Mouse (Mus musculus) forebrain, embryonic 10.5 days (tissue): ENCODE data around the gene Tpm3. TPM values are rescaled to one million over a fixed set of nuclear protein-coding genes. Genes with fewer than 3 reads are reported as not detected.

Source experiments
- DNase-seq: peaks from one replicate; pipeline ENCODE4 v3.0.0-alpha.2; 2017; ENCODE audit warnings: low spot score; ENCODE audit errors: extremely low spot score
- H3K27ac ChIP-seq: fragments of 300-500 bp; sonication (generic); 2 replicates; pipeline ENCODE4 v1.5.1; 2016; ENCODE audit warnings: mild to moderate bottlenecking
- H3K27me3 ChIP-seq: fragments of 300-500 bp; sonication (generic); 2 replicates; pipeline ENCODE4 v1.6.1; 2016; ENCODE audit warnings: mild to moderate bottlenecking; ENCODE audit not compliant: poor library complexity, severe bottlenecking
- H3K36me3 ChIP-seq: fragments of 300-500 bp; sonication (generic); replicated peaks from 2 replicates; pipeline ENCODE4 v1.6.1; 2016; ENCODE audit warnings: mild to moderate bottlenecking, moderate library complexity
- H3K4me1 ChIP-seq: fragments of 300-500 bp; sonication (generic); 2 replicates; pipeline ENCODE4 v1.6.1; 2016
- H3K4me3 ChIP-seq: fragments of 300-500 bp; sonication (generic); 2 replicates; pipeline ENCODE4 v1.5.1; 2016; ENCODE audit warnings: mild to moderate bottlenecking, moderate library complexity
- H3K9me3 ChIP-seq: fragments of 300-500 bp; sonication (generic); 2 replicates; pipeline ENCODE4 v1.6.1; 2016; ENCODE audit warnings: mild to moderate bottlenecking, moderate library complexity
- WGBS: fragments of 180-500 bp; shearing (Covaris S2); methylation state at CpG from one replicate; pipeline ENCODE4 v1.1.7; 2016; 5-methylcytosine and 5-hydroxymethylcytosine counted together
- polyA plus RNA-seq: library from polyadenylated mRNA; unstranded; fragments of >200 nt; fragmentation: Nextera tagmentation; extraction: Ambion mirVana; gene quantifications from 2 replicates; pipeline ENCODE4 v1.2.1, GENCODE M21; 2016

Tpm3 gene
- polyA plus RNA-seq, 1 experiment from 2014 or later: 590 TPM

GRCm38 (mm10) chr3:90076921-90077716, 4.7 kb downstream of the Tpm3 start:
- Histone ChIP-seq H3K4me1 (peaks cover 43% of the 10 kb centered on the region), H3K4me3 (peak overlapping the region; percentile 34)

GRCm38 (mm10) chr3:90078224-90078623, 5.8 kb downstream of the Tpm3 start:
- Histone ChIP-seq H3K36me3 (peaks cover 21% of the 10 kb centered on the region), H3K27ac (no peak overlapping the region), H3K27me3 (no peaks in the 10 kb centered on the region), H3K4me3 (no peak overlapping the region), H3K4me1 (peaks cover 54% of the 10 kb centered on the region), H3K9me3 (no peaks in the 10 kb centered on the region)
- 51% methylated on average over 5 of the region's 5 CpGs for WGBS
- no peak for DNase-seq

More at GRCm38 (mm10) chr3:90076921-90077716, 4.7 kb downstream of the Tpm3 start:
- no peaks in the 10 kb centered on the region for H3K27me3 ChIP-seq
- no peaks in the 10 kb centered on the region for H3K9me3 ChIP-seq
- 8% methylated on average over 5 of the region's 5 CpGs for WGBS
- H3K36me3 ChIP-seq: peaks cover 10% of the 10 kb centered on the region
- peak; percentile 80 for DNase-seq
- peak overlapping the region; percentile 75 for H3K27ac ChIP-seq

DNA sequence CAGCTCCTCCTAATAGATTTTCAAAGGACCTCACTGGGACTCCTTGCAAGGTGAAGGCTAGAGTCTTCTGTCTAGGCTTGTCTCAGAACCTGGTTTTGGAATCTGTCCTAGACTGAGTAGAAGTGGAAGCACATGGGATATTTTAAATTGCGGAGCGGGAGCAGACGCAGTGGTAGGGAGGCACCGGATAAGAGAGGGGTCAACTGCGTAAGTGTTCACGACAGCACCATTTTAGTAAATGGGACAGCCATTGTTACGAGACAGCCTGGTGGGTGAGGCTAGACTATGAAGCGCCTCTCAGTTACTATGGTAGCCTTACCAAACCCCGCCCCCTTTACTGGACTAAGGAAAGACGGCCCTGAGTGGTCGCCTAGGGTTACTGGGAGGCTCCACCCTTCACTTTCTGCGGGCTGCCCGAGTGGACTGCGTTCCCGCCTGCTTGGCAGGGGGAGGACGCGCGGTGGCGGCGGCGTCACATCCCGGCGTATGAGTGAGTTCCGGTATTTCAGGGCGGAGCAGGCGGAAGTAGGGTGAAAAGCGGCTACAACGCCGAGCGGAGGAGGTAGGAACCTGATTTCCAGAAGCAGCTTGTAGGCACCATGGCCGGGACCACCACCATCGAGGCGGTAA, 6.8 kb downstream of the Tpm3 start:
- H3K36me3 ChIP-seq: peaks cover 30% of the 10 kb centered on the region
- no peaks in the 10 kb centered on the region for H3K27me3 ChIP-seq
- under 1% methylated on average over 33 of the region's 33 CpGs for WGBS
- peak overlapping the region; percentile 94 for H3K27ac ChIP-seq
- peaks cover 64% of the 10 kb centered on the region for H3K4me1 ChIP-seq
- peak; percentile 97 for DNase-seq
- no peaks in the 10 kb centered on the region for H3K9me3 ChIP-seq
- peak overlapping the region; percentile 88 for H3K4me3 ChIP-seq

GRCm38 (mm10) chr3:90079763-90080497, 7.5 kb downstream of the Tpm3 start:
- Histone ChIP-seq H3K36me3 (peaks cover 36% of the 10 kb centered on the region), H3K27me3 (no peaks in the 10 kb centered on the region), H3K4me3 (peak overlapping the region; percentile 88), H3K9me3 (no peaks in the 10 kb centered on the region), H3K27ac (peak overlapping the region; percentile 94), H3K4me1 (peaks cover 67% of the 10 kb centered on the region)
- peak; percentile 70 for DNase-seq
- under 1% methylated on average over 53 of the region's 53 CpGs for WGBS

- H3K27me3 ChIP-seq: no peaks in the 10 kb centered on the region
- H3K4me1 ChIP-seq: peaks cover 67% of the 10 kb centered on the region
- peak overlapping the region; percentile 94 for H3K27ac ChIP-seq
- no peaks in the 10 kb centered on the region for H3K9me3 ChIP-seq
- WGBS: under 1% methylated on average over 6 of the region's 6 CpGs
- peak overlapping the region; percentile 88 for H3K4me3 ChIP-seq
- no peak for DNase-seq
- peaks cover 41% of the 10 kb centered on the region for H3K36me3 ChIP-seq
These were observed 8.0 kb downstream of the Tpm3 start for GRCm38 (mm10) chr3:90080498-90080863.

- 89% methylated on average over 5 of the region's 5 CpGs for WGBS
- no peak overlapping the region for H3K27ac ChIP-seq
- peak overlapping the region; percentile 88 for H3K4me3 ChIP-seq
- H3K4me1 ChIP-seq: peaks cover 66% of the 10 kb centered on the region
- H3K27me3 ChIP-seq: no peaks in the 10 kb centered on the region
- DNase-seq: no peak
- no peaks in the 10 kb centered on the region for H3K9me3 ChIP-seq
- H3K36me3 ChIP-seq: peaks cover 53% of the 10 kb centered on the region
These were observed 9.2 kb downstream of the Tpm3 start for GRCm38 (mm10) chr3:90081365-90082240.

DNA sequence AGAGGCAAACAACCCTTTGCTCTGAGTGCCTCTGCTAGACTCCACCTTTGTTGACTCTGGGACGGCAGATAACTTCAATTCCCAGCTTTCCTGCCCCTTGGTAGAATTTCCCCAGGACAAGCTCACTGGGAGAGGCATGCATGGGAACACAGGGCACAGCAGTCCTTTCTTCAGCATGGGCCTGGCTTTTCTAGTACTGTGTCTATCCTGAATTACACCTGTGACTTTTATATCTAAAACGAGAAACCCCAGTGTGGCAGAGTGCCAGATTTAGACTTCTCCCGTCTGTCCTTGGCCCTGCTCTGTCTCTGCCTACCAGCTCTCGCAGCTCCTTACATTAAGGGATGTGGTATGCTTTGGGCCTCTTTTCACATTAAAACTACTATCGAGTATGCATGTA, 10.6 kb downstream of the Tpm3 start:
- Histone ChIP-seq H3K27ac (0 out of 2 replicates have a peak overlapping the region, but pooled peaks have one; percentile 16), H3K27me3 (no peaks in the 10 kb centered on the region), H3K4me1 (peaks cover 52% of the 10 kb centered on the region), H3K36me3 (peaks cover 67% of the 10 kb centered on the region), H3K4me3 (peak overlapping the region; percentile 10; the same call in 1 of the 2 replicates), H3K9me3 (no peaks in the 10 kb centered on the region)
- WGBS: 82% methylated on average over 5 of the region's 5 CpGs
- no peak for DNase-seq

DNA sequence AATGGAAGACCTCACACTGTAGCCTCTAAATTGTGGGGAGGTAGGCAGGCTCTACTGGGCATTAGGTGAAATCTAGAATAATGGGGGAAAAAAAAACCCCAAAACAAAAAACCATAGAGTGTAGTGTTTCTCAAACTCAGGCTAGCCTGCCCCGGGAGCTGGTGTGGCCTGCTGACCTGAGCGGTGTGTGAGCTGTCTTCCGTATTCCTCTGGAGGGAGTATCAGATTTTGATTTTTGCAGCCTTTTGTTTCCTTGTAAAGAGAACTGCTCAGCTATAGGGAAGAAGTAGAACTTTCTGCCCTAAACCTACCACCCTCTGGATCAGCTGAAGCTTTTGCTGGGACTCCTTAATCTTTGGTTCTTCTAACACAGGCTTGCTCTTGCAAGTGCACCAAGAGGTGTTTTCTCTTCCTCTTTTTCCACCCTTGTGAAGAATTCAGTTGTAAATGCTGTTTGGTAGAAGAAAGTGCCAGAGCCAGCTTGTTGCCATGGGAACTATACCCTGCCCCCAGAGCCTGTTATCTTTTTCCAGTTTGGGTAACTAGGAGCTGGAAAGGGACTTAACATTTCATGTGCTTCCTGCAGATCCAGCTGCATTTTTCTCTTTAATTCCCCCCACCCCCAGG, 11.4 kb downstream of the Tpm3 start:
- H3K4me1 ChIP-seq: peaks cover 48% of the 10 kb centered on the region
- 74% methylated on average over 3 of the region's 3 CpGs for WGBS
- H3K4me3 ChIP-seq: peak overlapping the region; percentile 9; the same call in 1 of the 2 replicates
- no peaks in the 10 kb centered on the region for H3K27me3 ChIP-seq
- no peak for DNase-seq
- peaks cover 75% of the 10 kb centered on the region for H3K36me3 ChIP-seq
- H3K27ac ChIP-seq: peak overlapping the region; percentile 25; the same call in 1 of the 2 replicates
- H3K9me3 ChIP-seq: no peaks in the 10 kb centered on the region

DNA sequence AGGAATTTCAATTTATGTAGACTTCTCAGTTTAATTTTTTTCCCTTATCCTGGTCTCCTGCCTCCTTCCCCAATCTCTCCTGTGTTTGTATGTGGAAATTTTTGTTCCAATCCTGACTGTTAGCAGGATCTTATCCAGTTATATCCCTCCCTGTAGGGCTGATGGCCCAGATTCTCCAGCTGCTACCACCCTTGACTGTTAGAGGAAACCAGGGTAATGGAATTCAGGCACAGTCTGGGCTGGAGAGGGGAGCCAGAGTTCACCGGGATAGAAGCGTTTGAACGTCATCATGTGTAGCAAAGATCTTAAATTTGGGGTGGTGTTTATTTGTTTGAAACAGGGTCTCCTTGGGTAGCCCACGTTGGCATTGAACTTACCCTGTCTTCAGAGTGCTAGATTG, 12.3 kb downstream of the Tpm3 start:
- 91% methylated on average over 4 of the region's 4 CpGs for WGBS
- DNase-seq: no peak

DNA sequence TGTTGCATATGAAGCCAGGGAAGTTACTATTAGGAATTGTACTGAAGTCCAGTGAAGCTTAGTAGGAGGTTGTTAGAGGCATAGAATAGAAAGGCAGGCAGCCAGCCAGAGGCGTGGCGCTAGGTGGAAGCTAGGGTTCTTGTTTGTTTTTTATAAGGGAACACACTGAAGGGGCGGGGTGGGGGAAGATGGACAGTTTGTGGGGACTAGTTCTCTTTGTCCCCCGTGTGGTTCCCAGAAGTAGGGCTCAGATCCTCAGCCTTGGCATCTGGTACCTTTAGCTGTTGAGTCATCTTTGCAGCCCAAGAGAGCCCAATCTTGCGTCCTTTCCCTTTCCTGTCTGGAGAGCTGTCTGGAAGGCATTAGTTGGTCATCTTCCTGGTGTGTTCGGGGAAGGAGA, 12.8 kb downstream of the Tpm3 start:
- Histone ChIP-seq H3K9me3 (no peaks in the 10 kb centered on the region), H3K4me3 (no peak overlapping the region), H3K36me3 (peaks cover 89% of the 10 kb centered on the region), H3K27ac (no peak overlapping the region), H3K4me1 (peaks cover 41% of the 10 kb centered on the region), H3K27me3 (no peaks in the 10 kb centered on the region)
- no peak for DNase-seq
- WGBS: 96% methylated on average over 6 of the region's 6 CpGs

More for the DNA sequence above, 12.3 kb downstream of the Tpm3 start:
- H3K4me3 ChIP-seq: no peak overlapping the region
- no peaks in the 10 kb centered on the region for H3K9me3 ChIP-seq
- no peak overlapping the region for H3K27ac ChIP-seq
- H3K36me3 ChIP-seq: peaks cover 84% of the 10 kb centered on the region
- peaks cover 43% of the 10 kb centered on the region for H3K4me1 ChIP-seq
- H3K27me3 ChIP-seq: no peaks in the 10 kb centered on the region

DNA sequence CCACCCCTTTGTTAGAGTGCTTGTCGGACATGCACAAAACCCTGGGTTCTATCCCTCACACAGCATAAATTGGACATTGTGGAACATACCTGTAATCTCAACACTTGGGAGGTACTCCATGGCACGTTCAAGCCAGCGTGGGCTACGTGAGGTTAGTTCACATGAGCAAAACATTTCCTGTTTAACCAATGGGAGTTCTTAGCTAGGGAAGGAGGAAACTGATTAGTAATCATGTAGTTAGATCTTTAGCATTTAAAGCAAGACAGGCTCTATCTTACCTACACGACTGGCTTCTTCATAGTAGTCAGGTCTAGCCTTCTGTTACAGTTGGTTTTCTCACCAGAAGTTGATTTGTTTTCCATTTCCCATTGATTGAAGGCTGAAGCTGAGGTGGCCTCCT, 13.6 kb downstream of the Tpm3 start:
- Histone ChIP-seq H3K27ac (no peak overlapping the region), H3K36me3 (peaks cover 97% of the 10 kb centered on the region), H3K9me3 (no peaks in the 10 kb centered on the region), H3K4me1 (peaks cover 35% of the 10 kb centered on the region), H3K27me3 (no peaks in the 10 kb centered on the region), H3K4me3 (no peak overlapping the region)
- no peak for DNase-seq
- WGBS: 89% methylated on average over 5 of the region's 5 CpGs

DNA sequence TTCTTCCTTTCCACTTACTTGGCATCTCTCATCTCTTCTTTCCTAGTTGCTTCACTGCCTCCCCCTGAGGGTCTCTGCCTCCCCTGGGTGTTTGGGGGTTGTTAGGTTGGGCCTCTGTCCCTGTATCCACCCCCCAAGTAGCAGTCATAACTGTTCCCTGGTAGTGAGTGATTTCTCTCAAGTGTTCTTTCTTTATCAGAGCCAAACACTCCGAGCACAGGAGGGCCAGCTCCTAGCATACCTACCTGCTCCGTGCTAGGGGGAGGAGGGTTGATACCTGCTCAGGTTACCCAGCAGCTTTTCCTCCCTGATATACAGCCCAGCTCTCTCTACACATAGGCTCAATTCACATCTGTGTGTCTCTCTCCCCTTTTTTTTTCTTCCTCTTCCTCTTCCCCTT, 16.2 kb downstream of the Tpm3 start:
- no peaks in the 10 kb centered on the region for H3K27me3 ChIP-seq
- H3K27ac ChIP-seq: no peak overlapping the region
- H3K4me1 ChIP-seq: peaks cover 9% of the 10 kb centered on the region
- H3K4me3 ChIP-seq: no peak overlapping the region
- H3K9me3 ChIP-seq: no peaks in the 10 kb centered on the region
- WGBS: 96% methylated on average over 2 of the region's 2 CpGs
- H3K36me3 ChIP-seq: peaks cover 98% of the 10 kb centered on the region
- DNase-seq: no peak
